Mouse (Mus musculus) thymus, adult 2 months (tissue): ENCODE data around the gene Rbfox2.

ENCODE experiments used
- CTCF ChIP-seq: fragments of 200-500 bp; IDR thresholded peaks from 2 replicates; pipeline ENCODE4 v1.5.1; 2012; ENCODE audit warnings: mild to moderate bottlenecking, control low read depth, low read length, moderate library complexity, borderline replicate concordance; ENCODE audit not compliant: control insufficient read depth, poor library complexity, insufficient read depth; ENCODE audit errors: extremely low read depth
- POLR2A ChIP-seq: fragments of 200-500 bp; IDR thresholded peaks from 2 replicates; pipeline ENCODE4 v1.6.1; 2012; ENCODE audit warnings: mild to moderate bottlenecking, low read length, control low read depth, moderate library complexity; ENCODE audit not compliant: control insufficient read depth, poor library complexity, insufficient read depth; ENCODE audit errors: extremely low read depth

DNA sequence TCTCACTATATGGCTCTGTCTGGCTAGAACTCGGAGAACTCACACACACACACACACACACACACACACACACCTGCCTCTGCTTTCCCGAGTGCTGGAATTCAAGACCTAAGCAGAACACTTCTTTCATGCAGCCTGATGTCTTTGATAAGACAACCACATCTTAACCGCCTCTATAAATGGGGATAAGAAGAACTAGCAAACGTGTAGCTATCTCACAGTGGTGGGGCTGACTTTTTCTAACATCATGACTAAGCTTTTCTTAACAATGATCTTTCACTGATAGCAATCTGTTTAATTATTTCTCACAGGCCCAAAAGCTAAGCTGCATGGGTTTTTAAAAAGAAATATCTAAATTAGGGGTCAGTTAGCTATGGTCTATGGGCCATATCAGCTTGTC, 86.0 kb downstream of the Rbfox2 start:
- no peak for TF ChIP-seq CTCF
- TF ChIP-seq POLR2A = no peak
